Mouse (Mus musculus) stomach, embryonic 14.5 days (tissue): Measurements from ENCODE around the gene Inafm2. TPM values are rescaled to one million over a fixed set of nuclear protein-coding genes. Genes with fewer than 3 reads are reported as not detected.

Experiments used
- ATAC-seq: fragments of 200-750 bp; cut with Nextera tagmentation; 2 replicates; pipeline ENCODE4 v1.8.0; 2017; ENCODE audit warnings: low read depth, moderate TSS enrichment; ENCODE audit not compliant: insufficient number of reproducible peaks, insufficient read depth, low FRiP score
- H3K27ac ChIP-seq: fragments of 300-500 bp; sonication (generic); 2 replicates; pipeline ENCODE4 v1.5.1; 2014; ENCODE audit warnings: mild to moderate bottlenecking, low read length, moderate library complexity, mixed read lengths
- H3K27me3 ChIP-seq: fragments of 300-500 bp; sonication (generic); 2 replicates; pipeline ENCODE4 v1.6.1; 2014; ENCODE audit warnings: low read length, control low read depth, mixed read lengths; ENCODE audit not compliant: control insufficient read depth, insufficient read depth
- H3K36me3 ChIP-seq: fragments of 300-500 bp; sonication (generic); 2 replicates; pipeline ENCODE4 v1.6.1; 2014; ENCODE audit warnings: mild to moderate bottlenecking, control low read depth, low read length, moderate library complexity, mixed read lengths; ENCODE audit not compliant: control insufficient read depth, insufficient read depth
- H3K4me1 ChIP-seq: fragments of 300-500 bp; sonication (generic); 2 replicates; pipeline ENCODE4 v1.6.1; 2014; ENCODE audit warnings: low read length, control low read depth, mixed read lengths; ENCODE audit not compliant: control insufficient read depth, insufficient read depth
- H3K4me2 ChIP-seq: fragments of 300-500 bp; sonication (generic); replicated peaks from 2 replicates; pipeline ENCODE4 v1.6.1; 2014; ENCODE audit warnings: low read depth, low read length, control low read depth
- H3K4me3 ChIP-seq: fragments of 300-500 bp; sonication (generic); 2 replicates; pipeline ENCODE4 v1.5.1; 2014; ENCODE audit warnings: low read depth, low read length, control low read depth
- H3K9ac ChIP-seq: fragments of 300-500 bp; sonication (generic); replicated peaks from 2 replicates; pipeline ENCODE4 v1.6.1; 2014; ENCODE audit warnings: low read depth, mild to moderate bottlenecking, control low read depth, low read length, moderate library complexity, mixed read lengths
- H3K9me3 ChIP-seq: fragments of 300-500 bp; sonication (generic); 2 replicates; pipeline ENCODE4 v1.6.1; 2016; ENCODE audit warnings: low read depth, low read length, control low read depth; ENCODE audit not compliant: control insufficient read depth
- WGBS: fragments of 180-500 bp; shearing (Covaris S2); extraction: QIAGEN DNeasy Blood & Tissue Kit; methylation state at CpG from one replicate; pipeline ENCODE4 v1.1.7; 2014; 5-methylcytosine and 5-hydroxymethylcytosine counted together
- polyA plus RNA-seq: library from polyadenylated mRNA; unstranded; fragments of >200 nt; fragmentation: Nextera tagmentation; extraction: Ambion mirVana; gene quantifications from 2 replicates; pipeline ENCODE4 v1.2.1, GENCODE M21; 2014

Gene Inafm2
- polyA plus RNA-seq, 1 experiment from 2014 or later, result 33.0 TPM

DNA sequence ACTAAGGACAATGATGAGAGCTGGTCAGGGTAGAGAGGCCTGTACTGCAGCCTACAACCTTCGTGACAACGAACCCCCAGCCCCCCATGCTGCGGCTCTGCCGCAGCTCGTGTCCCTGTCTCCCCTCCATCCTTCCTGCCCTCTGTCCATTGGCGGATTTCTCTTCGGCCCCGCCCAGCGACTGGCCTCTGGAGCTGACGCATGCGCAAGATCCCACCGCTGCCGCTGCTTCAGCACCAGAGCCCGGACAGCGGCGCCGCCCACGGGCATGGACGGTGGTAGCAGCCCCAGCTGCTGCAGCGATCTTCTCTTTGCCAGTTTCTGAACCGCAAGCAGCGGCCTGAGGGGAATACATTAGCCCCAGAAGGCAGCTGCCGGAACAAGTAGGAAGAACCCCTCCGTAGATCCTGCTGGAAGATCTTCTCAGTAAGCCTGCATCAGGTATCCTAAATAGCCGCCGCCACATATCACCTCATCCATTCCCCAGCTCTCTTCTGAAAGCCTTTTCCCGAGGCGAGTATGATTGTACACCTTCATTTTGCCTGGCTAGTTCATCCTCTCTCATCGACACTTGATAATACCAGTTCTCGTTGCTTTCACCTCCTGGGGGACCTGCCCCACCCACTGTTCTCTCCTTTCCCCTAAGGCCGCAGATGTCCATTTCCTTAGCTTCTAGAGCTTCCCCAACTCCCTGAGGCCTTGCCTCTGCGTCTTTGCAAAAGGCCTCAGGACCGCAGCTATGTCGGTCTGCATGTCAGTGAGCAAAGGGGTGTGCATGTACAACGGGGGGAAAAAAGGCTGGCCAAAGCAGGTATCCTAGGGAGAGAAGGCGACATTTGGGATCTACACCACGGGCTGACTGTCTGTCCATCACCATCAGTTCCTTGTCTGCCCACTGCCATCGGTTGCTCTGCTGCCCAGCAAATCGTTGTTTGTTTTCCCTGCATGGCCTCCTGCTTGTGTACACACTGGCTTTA is 34.2 kb downstream of the Inafm2 start, which contains the start of gene Disp2:
TSS of gene Disp2 (plus strand) at position 216 of the 977 bp plus-strand sequence.
- Histone ChIP-seq H3K36me3 (no peaks in the 10 kb centered on the region), H3K4me2 (peak within 1 kb of the TSS; percentile 48), H3K9me3 (no peaks in the 10 kb centered on the region), H3K27me3 (no peaks in the 10 kb centered on the region), H3K27ac (no peak within 1 kb of the TSS), H3K4me1 (peaks cover 9% of the 10 kb centered on the region; the same call in 1 of the 2 replicates), H3K4me3 (peak within 1 kb of the TSS; percentile 27), H3K9ac (peak within 1 kb of the TSS; percentile 1; the same call in 1 of the 2 replicates)
- ATAC-seq, result peak; percentile 86; the same call in 1 of the 2 replicates
- 11% methylated on average over 39 of the region's 39 CpGs for WGBS

DNA sequence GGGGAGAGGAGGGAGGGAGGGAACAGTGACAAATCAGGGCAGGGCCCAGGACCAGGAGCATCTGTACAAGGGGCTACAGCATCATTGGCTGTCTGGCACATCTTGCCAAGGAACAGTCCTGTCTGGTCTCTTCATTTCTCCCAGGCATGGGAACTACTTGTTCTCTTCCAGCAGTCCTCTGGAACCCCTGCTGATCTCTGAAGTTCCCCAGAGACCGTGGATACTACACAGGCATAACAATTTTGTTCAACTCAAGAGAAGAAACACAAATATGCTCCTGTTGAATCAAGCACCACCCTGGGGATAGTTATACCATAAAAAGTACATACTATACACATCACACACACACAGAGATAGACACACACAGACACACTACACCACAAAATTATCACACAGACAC is 35.6 kb downstream of the Inafm2 start:
- no peak for ATAC-seq
- 41% methylated on average over 1 of the region's 1 CpGs for WGBS
- Histone ChIP-seq H3K9ac (no peak overlapping the region), H3K9me3 (no peaks in the 10 kb centered on the region), H3K36me3 (no peaks in the 10 kb centered on the region), H3K27ac (no peak overlapping the region), H3K4me3 (no peak overlapping the region), H3K27me3 (no peaks in the 10 kb centered on the region), H3K4me2 (no peak overlapping the region), H3K4me1 (no peaks in the 10 kb centered on the region)

DNA sequence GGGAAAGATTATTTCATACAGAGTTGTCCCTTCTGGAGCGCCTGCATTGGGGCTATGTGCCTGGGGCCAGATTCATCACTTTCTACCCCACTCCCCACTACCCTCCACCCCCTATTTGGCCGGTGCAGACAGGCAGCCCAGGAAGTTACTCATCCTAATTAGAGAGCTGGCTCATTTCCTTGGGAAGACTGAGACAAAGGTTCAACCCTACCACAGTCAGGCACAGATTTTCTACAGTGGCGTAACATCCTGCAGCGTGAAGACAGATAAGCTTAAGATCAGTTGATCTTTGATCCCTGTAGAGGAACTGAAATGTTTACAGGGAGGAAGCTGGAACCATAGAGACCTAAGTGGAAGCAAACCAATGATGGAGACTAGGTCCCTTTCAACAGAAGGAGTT is 36.7 kb downstream of the Inafm2 start:
- H3K4me1 ChIP-seq, result no peaks in the 10 kb centered on the region
- H3K36me3 ChIP-seq, result no peaks in the 10 kb centered on the region
- no peak for ATAC-seq
- H3K4me3 ChIP-seq, result no peak overlapping the region
- H3K4me2 ChIP-seq, result no peak overlapping the region
- no peak overlapping the region for H3K9ac ChIP-seq
- 60% methylated on average over 4 of the region's 4 CpGs for WGBS
- no peak overlapping the region for H3K27ac ChIP-seq
- H3K27me3 ChIP-seq, result no peaks in the 10 kb centered on the region
- no peaks in the 10 kb centered on the region for H3K9me3 ChIP-seq

DNA sequence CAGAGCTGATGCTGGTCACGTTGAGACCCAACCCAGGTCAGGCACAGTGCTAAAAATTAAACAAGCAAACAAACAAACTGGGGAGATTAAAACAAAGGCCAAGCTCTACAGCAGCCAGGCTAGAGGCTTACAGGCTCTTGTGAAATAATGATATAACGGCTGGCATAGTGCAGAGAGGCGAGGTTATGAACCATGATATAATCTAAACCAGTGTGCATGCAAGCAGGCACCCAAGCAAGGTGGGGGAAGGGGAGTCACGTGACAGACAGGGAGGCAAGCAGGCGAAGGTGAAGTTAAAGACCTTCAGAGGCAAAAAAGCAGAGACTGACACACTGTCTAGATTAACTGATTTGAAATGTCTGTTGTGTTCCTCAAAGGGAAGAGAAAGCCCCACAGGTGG is 37.5 kb downstream of the Inafm2 start:
- Histone ChIP-seq H3K9me3 (no peaks in the 10 kb centered on the region), H3K4me3 (no peak overlapping the region), H3K27ac (no peak overlapping the region), H3K9ac (no peak overlapping the region), H3K4me2 (no peak overlapping the region), H3K27me3 (no peaks in the 10 kb centered on the region), H3K4me1 (no peaks in the 10 kb centered on the region), H3K36me3 (no peaks in the 10 kb centered on the region)
- no peak for ATAC-seq
- WGBS, result 50% methylated on average over 5 of the region's 5 CpGs

DNA sequence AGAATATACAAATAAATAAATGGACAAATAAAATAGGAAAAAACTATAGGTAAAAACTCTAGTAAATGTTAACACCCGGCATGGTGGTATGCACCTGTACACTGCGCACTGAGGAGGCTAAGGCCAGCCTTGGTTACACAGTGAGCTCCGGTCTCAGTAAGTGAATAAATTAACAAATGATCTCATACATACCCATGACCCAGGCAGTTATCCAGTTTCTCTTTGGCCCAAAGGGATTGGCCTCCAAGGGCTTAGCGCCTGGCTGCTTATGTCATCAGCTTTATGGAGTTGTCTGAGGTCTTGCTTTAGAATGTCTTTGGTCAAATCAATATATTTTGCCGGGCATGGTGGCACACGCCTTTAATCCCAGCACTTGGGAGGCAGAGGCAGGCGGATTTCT is 38.1 kb downstream of the Inafm2 start:
- no peak overlapping the region for H3K9ac ChIP-seq
- ATAC-seq, result no peak

DNA sequence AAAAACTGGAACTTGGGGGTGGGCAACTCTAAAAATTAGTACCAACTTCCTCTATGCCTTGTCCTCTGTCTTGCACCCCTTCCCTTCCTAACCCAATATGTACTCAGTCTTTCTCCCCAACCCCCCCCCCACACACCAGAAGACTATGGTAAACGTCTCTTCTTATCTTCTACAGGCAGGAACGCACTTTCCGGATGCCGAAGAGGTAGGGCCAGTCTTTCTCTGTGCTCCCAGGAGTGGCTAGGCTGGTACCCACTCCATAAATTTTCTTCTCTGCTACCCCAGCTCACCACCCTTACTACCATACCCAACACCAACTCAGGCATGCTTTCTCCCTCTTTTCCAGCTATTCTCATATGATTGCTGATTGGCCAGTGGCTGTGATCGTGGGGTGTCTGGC is 41.0 kb downstream of the Inafm2 start:
- Histone ChIP-seq H3K36me3 (no peaks in the 10 kb centered on the region), H3K27ac (no peak overlapping the region), H3K4me2 (no peak overlapping the region), H3K9me3 (no peaks in the 10 kb centered on the region), H3K9ac (no peak overlapping the region), H3K27me3 (no peaks in the 10 kb centered on the region), H3K4me1 (no peaks in the 10 kb centered on the region; the same call in 1 of the 2 replicates), H3K4me3 (no peak overlapping the region)
- WGBS, result 71% methylated on average over 5 of the region's 5 CpGs
- no peak for ATAC-seq

More for the DNA sequence above, 38.1 kb downstream of the Inafm2 start:
- H3K9me3 ChIP-seq, result no peaks in the 10 kb centered on the region
- no peaks in the 10 kb centered on the region for H3K36me3 ChIP-seq
- H3K4me3 ChIP-seq, result no peak overlapping the region
- 87% methylated on average over 7 of the region's 7 CpGs for WGBS
- H3K27me3 ChIP-seq, result no peaks in the 10 kb centered on the region
- H3K4me2 ChIP-seq, result no peak overlapping the region
- H3K4me1 ChIP-seq, result no peaks in the 10 kb centered on the region
- no peak overlapping the region for H3K27ac ChIP-seq

DNA sequence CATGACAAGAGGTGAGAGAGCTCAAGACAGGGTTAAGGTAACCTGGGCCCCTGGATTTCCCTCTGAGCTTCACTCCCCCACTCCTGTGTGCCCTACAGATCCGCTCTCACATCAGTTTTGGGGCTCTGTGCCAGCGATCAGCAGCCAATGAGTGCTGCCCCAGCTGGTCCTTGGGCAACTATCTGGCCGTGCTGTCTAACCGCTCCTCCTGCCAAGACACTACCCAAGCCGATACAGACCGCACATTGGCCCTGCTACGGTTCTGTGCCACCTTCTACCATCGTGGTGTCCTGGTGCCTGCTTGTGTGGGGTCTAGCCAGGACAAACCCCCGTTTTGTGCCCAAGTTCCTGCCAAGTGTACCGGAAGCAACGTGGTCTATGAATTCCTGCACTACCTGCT is 43.9 kb downstream of the Inafm2 start:
- H3K9me3 ChIP-seq, result no peaks in the 10 kb centered on the region
- no peak overlapping the region for H3K4me3 ChIP-seq
- H3K27me3 ChIP-seq, result no peaks in the 10 kb centered on the region
- ATAC-seq, result no peak
- H3K9ac ChIP-seq, result no peak overlapping the region
- H3K4me2 ChIP-seq, result no peak overlapping the region
- no peaks in the 10 kb centered on the region; the same call in 1 of the 2 replicates for H3K4me1 ChIP-seq
- H3K27ac ChIP-seq, result no peak overlapping the region
- 92% methylated on average over 11 of the region's 11 CpGs for WGBS
- no peaks in the 10 kb centered on the region for H3K36me3 ChIP-seq

DNA sequence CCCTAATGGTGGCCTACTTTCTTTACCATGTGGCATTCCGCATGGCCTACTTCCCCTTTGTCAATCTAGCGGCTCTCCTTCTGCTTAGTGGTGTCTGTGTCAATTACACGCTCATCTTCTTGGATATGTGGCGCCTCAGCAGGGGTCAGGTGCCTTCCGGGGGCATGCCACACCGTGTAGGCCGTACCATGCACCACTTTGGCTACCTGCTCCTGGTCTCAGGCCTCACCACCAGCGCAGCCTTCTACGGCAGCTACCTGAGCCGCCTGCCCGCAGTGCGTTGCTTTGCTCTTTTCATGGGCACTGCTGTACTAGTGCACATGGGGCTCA is 44.6 kb downstream of the Inafm2 start:
- Histone ChIP-seq H3K9ac (no peak overlapping the region), H3K36me3 (no peaks in the 10 kb centered on the region), H3K4me1 (no peaks in the 10 kb centered on the region; the same call in 1 of the 2 replicates), H3K27me3 (no peaks in the 10 kb centered on the region), H3K27ac (no peak overlapping the region), H3K9me3 (no peaks in the 10 kb centered on the region), H3K4me2 (peak overlapping the region; percentile 22), H3K4me3 (no peak overlapping the region)
- WGBS, result 52% methylated on average over 12 of the region's 12 CpGs
- ATAC-seq, result no peak; the same call in 1 of the 2 replicates
